Mouse (Mus musculus): ENCODE measurements around the gene Pigx. TPM values are rescaled to one million over a fixed set of nuclear protein-coding genes. Genes with fewer than 3 reads are reported as not detected.
"Not testable (repeated sequence)": the region's sequence is repeated elsewhere in the genome, so short reads cannot be mapped to it uniquely, and the experiment has no call there.

The Pigx gene
- total RNA-seq, 2 experiments from 2014 or later, result 33.2 to 84.8 TPM

- no peak for ATAC-seq (ENCODE audit: poor library complexity, severe bottlenecking)
Measured at GRCm38 (mm10) chr16:32110951-32111699, 11.6 kb upstream of the Pigx start.

- ATAC-seq (ENCODE audit: poor library complexity, severe bottlenecking), result peak; percentile 53
Measured at GRCm38 (mm10) chr16:32108578-32108977, 9.0 kb upstream of the Pigx start.

GRCm38 (mm10) chr16:32108170-32108569 is 8.6 kb upstream of the Pigx start:
- ATAC-seq (ENCODE audit: poor library complexity, severe bottlenecking), result peak; percentile 61

GRCm38 (mm10) chr16:32107342-32108045 is 8.0 kb upstream of the Pigx start:
- ATAC-seq (ENCODE audit: poor library complexity, severe bottlenecking), result peak; percentile 59

- ATAC-seq (ENCODE audit: poor library complexity, severe bottlenecking), result no peak
Measured at GRCm38 (mm10) chr16:32105698-32106097, 6.2 kb upstream of the Pigx start.

- peak; percentile 80 for ATAC-seq (ENCODE audit: poor library complexity, severe bottlenecking)
Measured at GRCm38 (mm10) chr16:32102295-32102694, 2.8 kb upstream of the Pigx start.

- ATAC-seq (ENCODE audit: poor library complexity, severe bottlenecking), result peak; percentile 17; the same call in 1 of the 2 replicates
Measured at GRCm38 (mm10) chr16:32098897-32099637, 473 bp downstream of the Pigx start.

GRCm38 (mm10) chr16:32097757-32098156 is 1.8 kb downstream of the Pigx start:
- not testable (repeated sequence) for ATAC-seq (ENCODE audit: poor library complexity, severe bottlenecking)

GRCm38 (mm10) chr16:32091466-32091865 is 8.1 kb downstream of the Pigx start:
- no peak for ATAC-seq (ENCODE audit: poor library complexity, severe bottlenecking)

GRCm38 (mm10) chr16:32087629-32088443 is 11.7 kb downstream of the Pigx start:
- peak; percentile 73 for ATAC-seq (ENCODE audit: poor library complexity, severe bottlenecking)

- ATAC-seq (ENCODE audit: poor library complexity, severe bottlenecking), result peak; percentile 97
Measured at GRCm38 (mm10) chr16:32078991-32079511, 20.5 kb downstream of the Pigx start, which contains the start of gene Pak2. Pak2 (minus strand) TSS chr16:32079342.

- no peak; the same call in 1 of the 2 replicates for ATAC-seq (ENCODE audit: poor library complexity, severe bottlenecking)
Measured at GRCm38 (mm10) chr16:32078408-32078990, 21.0 kb downstream of the Pigx start.

- no peak for ATAC-seq (ENCODE audit: poor library complexity, severe bottlenecking)
Measured at GRCm38 (mm10) chr16:32077648-32078407, 21.7 kb downstream of the Pigx start.

- no peak for ATAC-seq (ENCODE audit: poor library complexity, severe bottlenecking)
Measured at GRCm38 (mm10) chr16:32076406-32076805, 23.1 kb downstream of the Pigx start.

GRCm38 (mm10) chr16:32075762-32076161 is 23.8 kb downstream of the Pigx start:
- no peak for ATAC-seq (ENCODE audit: poor library complexity, severe bottlenecking)

- ATAC-seq (ENCODE audit: poor library complexity, severe bottlenecking), result not testable (repeated sequence)
Measured at GRCm38 (mm10) chr16:32070070-32070469, 29.5 kb downstream of the Pigx start.

- no peak for ATAC-seq (ENCODE audit: poor library complexity, severe bottlenecking)
Measured at GRCm38 (mm10) chr16:32068389-32069300, 30.9 kb downstream of the Pigx start.

- ATAC-seq (ENCODE audit: poor library complexity, severe bottlenecking), result no peak
Measured at GRCm38 (mm10) chr16:32066899-32067298, 32.6 kb downstream of the Pigx start.

All from megakaryocyte, adult 5-6 weeks (primary cell).